Mouse (Mus musculus) cerebellum, postnatal 10 days (tissue): Measurements from ENCODE around the gene Eml3.
"Not testable (repeated sequence)": the region's sequence is repeated elsewhere in the genome, so short reads cannot be mapped to it uniquely, and the experiment has no call there.

Source experiments
- DNase-seq, 2 experiments: peaks; one replicate each; pipeline ENCODE4 v3.0.0; 2021; ENCODE audit warnings: mixed read lengths in 2 of 2

The Eml3 gene

DNA sequence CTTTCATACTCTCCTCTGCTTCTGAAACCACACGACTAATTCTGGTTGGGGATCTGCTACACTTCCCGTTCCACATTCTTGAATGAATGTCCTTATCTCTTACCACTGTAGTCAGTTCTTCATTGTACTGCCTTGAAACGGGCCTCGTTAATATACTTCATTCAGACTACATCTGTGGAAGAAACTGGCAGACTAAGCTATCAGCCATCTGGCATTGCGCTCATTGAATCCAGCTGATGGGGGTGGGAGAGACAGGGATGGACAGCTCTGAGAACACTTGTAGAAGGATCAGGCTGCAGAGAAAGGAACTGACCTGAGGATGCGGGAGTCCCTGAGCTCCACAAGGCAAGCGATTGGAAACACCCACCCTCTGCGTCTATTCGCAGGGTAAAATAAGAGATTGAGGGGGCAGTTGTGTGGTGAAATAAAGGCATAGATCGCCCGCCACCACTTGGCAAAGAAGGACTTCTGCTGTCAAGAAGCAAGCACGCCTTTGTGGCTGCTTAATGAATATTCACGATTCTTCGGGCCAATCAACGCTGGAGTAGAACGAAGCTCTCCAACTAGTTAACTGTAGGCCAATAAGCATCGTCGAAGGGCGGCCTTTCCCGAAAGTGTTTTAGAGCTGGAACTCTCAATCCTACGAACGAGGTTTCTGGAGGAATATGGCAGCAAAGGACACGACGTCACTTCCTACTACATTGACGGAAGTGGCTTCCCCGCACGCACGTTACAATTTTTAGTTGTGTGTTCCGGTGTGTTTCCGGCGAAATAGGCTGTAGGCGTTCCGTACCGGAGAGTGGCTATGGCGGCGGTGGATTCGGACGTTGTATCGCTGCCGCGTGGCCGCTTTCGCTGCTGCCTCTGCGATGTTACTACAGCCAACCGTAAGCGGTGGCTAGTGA is 24.0 kb downstream of the Eml3 start, which contains the start of gene Tut1:
Tut1 (plus strand) TSS at position 713 of the 905 bp plus-strand sequence.
- peak; percentile 92 for DNase-seq

DNA sequence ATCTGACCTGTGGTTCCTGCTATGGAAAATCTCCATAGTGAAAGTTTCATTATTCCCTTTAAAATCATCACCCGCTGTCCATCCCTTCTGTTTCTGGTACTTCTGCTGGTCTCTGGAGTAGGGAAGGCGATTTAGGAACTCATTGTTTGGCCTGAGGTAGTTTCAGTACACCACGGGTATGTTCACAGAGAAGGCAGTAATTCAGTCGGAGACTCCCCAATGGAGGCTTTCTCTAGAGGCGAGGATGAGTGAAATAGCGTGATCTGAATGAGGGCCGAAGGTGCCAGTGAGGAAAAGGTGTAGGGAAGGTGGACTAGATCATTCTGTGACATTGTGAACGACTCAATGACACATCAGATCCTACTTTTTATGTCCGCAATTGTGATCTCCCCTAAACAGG is 24.8 kb downstream of the Eml3 start:
- DNase-seq: no peak

DNA sequence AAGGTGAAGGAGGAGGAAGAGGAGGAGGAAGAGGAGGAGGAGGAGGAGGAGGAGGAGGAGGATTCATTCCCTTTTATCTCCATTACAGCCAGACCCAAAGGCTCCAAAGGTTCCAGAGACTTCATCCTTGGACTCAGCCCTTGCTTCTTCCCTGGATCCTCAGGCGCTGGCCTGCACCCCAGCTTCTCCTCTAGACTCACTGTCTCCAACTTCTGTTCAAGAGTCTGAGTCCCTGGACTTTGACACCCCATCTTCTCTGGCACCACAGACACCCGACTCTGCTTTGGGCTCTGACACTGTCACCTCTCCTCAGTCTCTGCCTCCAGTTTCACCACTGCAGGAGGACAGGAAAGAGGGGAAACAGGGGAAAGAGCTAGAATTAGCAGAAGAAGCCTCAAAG is 32.9 kb downstream of the Eml3 start:
- no peak for DNase-seq

DNA sequence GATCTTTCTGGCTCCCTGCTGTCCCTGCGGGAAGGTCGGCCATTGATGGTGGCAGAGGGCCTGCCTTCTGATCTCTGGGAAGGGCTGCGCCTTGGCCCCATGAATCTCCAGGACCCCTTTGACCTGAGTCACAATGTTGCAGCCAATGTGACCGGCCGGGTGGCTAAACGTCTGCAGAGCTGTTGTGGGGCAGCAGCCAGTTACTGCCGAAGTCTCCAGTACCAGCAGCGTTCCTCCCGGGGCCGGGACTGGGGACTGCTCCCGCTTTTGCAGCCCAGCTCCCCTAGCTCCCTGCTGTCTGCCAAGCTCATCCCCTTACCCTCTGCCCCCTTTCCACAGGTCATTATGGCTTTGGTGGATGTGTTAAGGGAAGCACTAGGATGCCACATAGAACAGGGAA is 35.7 kb downstream of the Eml3 start:
- peak in 1 of 2 experiments; percentile 11 for DNase-seq

GRCm38 (mm10) chr19:8965771-8966170 is 36.4 kb downstream of the Eml3 start:
- peak; percentile 44 to 45 for DNase-seq

- DNase-seq: no peak
Observed at GRCm38 (mm10) chr19:8966198-8966589, 36.8 kb downstream of the Eml3 start.

GRCm38 (mm10) chr19:8966590-8967372 is 37.4 kb downstream of the Eml3 start, which contains the start of gene Eef1g:
Eef1g (plus strand) TSS chr19:8967041.
- DNase-seq: peak; percentile 97 to 99

DNA sequence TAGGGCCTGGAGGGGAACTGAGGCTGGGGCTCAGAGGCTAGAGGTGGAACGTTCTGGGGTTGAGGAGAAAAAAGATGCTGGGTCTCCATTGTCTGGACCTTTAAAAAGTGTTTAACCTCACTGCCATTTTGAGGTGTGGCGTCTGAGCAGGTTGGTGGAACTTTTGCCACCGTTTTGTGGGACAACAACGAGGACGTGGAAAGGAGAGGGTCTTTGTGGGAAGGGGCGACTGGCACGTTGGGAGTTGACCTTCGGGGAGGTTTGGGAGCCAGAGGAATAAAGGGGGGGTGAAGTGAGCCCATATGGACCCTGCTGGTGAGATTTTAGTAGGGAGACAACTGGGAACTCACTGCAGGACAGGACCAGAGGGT is 38.0 kb downstream of the Eml3 start:
- peak in 1 of 2 experiments; percentile 33 for DNase-seq

DNA sequence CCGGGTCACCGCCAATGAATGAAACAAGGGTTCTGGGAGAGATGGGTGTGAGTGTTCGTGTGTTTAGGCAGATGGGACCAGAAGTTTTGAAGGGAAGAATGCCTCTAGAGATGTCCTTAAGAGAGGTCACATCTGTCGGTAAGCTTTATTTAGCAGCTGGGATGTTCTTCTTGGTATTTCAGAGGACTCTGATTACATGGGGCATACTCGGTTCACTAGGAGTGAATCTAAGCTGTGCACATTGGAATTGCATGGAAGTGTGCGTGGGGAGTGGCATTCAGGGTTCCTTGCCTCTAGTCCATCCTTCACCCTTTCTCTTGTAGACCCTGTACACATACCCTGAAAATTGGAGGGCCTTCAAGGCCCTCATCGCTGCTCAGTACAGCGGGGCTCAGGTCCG is 38.5 kb downstream of the Eml3 start:
- DNase-seq: no peak

DNA sequence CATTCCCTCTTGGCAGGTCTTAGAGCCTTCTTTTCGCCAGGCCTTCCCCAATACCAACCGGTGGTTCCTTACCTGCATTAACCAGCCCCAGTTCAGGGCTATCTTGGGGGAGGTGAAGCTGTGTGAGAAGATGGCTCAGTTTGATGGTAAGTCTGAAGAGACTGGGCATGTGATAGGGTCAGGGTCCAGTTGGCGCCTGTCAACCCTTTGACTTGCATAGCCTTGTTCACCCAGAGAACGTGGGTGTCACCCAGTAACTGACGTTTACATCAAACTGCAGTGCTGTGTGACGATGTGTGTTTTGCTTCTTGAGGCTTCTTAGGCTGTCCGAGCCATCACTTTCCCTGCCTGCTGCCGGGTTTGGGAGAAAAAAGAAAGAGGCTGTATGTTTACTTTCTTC is 43.1 kb downstream of the Eml3 start:
- not testable (repeated sequence) for DNase-seq

DNA sequence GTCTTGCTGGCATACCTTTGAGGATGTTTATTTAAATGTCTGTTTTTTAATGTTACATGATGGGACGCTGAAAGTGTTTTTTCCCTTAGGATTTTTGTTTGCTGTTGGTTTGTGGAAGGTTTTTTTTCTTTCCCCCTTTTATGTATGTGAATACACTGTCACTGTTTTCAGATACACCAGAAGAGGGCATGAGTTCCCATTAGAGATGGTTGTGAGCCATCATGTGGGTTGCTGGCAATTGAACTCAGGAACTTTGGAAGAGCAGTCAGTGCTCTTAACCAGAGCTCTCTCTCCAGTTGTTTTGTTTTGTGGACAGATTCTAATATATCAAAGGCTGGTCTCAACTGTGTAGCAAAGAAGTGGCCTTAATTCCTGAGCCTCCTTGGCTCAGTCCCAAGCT is 45.3 kb downstream of the Eml3 start:
- no peak for DNase-seq

DNA sequence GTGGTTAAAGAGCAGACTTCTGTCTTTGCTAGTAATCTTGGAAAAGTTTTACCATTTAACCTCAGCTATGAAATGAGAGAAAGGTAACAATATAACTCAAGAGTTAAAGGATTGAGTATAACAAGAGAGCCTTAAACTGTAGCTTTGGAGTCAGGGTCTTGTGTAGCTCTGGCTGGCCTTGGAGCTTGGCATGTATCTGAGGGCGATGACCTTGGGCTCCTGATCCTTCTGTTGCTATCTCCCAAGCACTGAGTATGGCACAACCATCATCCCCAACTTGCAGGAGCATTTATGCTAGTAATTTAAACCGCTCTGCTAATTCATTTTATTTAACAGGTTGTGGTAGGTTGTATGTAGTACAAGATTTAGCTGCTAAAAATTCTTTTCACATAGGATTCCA is 46.1 kb downstream of the Eml3 start:
- DNase-seq: no peak

DNA sequence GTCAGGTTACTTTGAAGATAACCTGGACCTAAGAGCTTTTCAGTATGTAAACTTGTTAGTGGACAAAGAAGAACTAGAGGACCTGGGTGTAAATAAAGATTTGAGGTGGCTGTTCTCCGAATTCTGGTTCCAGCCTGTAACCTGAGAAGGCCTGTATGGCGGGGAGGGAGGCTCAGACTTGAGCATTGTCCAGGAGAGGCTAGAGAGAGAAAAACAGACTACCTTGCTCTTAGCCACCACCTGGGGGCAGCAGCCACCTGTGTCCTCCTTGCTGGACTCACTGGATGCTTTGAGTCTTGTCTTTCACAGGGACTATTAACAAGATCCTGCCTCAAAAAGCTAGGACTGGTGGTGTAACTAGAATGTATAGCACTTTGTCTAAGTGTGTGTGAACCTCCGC is 47.2 kb downstream of the Eml3 start:
- DNase-seq: peak; percentile 68 to 75

DNA sequence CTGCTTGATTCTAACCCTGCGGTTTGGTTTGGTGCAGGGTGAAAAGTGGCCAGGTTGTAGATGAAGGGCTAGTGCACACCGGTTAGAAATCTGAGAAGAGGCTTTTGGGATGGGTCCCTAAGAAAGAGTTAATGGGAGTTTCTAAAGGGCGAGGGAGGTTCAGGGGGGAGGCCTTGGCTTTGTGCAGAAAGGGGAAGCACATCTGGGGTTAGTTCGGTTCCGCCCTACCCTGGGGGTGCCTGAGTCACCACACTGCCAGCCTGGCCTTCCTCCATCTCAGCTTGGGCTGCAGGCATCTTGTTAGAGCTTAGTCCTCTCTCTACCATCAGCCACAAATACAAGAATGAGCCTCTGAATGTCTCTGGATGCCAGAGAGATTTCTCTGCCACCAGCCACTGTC is 51.4 kb downstream of the Eml3 start:
- no peak for DNase-seq

GRCm38 (mm10) chr19:8981450-8982168 is 52.3 kb downstream of the Eml3 start:
- peak; percentile 48 to 55 for DNase-seq

DNA sequence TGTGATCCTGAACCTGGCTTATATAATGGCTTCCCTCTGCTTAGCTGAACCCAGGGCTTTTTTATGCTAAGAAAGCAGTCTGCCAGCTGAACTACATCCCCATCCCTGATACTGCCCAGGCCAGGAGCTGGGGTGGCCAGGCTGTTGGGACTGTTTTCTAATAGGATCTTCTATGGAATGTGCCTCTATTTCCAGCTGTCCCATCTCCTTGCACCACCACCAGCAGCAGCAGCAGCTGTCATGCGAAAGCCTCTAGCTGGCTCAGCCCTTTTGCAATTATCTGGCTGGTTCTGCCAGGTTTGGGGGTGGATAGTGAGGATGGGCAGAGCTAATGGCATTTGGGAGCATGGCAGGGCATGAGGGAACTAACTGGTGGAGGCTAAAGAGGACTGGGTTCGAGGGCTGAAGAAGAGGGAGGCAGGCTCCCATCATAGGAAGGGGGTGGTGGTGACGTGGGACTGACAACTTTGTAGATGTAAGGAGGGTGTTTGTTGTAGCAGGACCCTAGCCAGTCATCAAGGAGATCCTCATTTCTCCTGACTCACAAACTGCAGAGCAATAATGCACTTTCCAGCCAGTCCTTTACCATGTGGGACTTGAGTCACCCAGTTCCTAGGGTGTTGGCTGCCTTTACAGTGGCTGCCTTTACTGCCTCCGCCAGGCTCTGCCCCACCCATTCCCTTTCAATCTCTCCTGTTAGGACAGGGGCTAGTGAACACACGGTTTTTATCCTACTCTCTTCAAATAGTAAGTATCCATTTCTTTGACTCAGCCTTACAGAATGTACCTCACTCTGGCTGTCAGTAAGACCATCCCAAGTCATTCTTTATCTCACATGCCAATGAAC is 53.2 kb downstream of the Eml3 start:
- no peak for DNase-seq

DNA sequence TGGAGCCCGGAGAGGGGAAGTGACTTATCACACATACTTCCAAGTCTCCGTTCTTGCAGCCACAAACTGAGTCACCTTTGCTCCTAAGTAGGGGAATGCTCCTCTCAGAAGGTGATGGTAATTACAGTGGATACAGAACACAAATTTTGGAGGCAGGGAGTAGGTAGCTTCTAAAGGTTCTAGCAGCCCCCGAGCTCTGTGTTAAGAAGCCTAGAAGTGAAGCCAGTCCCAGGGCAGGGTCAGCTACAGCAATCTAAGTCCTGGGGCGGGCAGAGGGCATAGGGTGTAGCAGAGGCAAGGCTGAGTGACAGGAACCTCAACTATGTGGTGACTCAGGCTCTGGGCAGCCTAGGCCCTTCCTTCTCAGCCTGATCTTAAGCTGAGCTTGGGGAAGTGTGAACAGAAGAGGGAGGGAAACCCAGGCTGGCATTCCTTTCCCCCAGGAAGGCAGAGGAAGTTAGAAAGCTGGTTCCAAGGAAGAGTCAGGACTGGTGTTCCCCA is 53.8 kb downstream of the Eml3 start:
- DNase-seq: no peak

DNA sequence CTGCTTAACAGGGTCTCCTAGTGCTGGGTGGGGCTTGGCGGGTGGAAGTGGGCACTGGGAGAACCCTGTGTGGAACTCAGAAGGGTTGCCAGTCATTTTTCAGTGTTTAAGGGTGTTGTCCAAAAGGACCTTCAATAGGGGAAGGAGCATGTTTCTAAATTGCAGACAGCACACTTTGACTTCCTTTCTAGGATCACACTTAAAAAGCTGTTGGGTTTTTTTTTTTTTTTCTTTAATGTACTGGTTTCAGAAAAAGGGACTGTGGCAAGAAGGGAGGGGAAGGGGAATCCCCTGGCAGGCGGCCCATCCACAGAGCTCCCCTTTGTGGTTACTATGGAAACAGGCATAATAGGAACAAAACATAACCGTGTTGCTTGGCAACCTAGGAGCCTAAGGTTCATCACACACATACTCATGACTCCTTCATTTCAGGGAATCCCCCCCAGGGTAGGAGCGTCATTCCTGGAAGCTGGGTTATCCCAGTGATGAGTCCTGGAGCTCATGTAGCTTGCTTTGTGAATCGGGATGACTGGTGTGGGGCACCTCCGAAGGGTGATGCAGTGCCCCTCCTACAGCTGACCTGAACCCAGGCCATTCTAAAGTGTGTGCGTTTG is 55.0 kb downstream of the Eml3 start:
- peak; percentile 67 to 72 for DNase-seq

DNA sequence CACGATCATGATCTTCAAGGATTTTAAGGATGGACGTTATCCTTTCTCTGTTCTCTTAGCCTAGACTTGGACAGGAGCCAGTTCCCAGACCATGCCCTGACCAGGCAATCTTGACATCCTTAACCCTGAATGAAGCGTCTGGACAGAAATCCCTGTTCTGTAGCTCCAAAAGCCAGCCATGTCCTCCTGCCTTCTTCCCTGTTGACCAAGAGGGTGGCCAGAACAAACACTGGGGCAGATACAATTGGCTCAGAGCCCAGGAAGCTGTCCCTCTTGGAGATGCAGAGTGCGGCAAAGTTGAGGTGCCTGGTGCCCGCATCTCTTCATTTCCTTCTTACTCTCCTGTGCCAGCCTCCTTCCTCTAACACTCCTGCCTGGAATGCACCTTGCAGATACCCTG is 56.5 kb downstream of the Eml3 start:
- DNase-seq: no peak

GRCm38 (mm10) chr19:8987816-8988215 is 58.5 kb downstream of the Eml3 start:
- peak in 1 of 2 experiments; percentile 32 for DNase-seq

DNA sequence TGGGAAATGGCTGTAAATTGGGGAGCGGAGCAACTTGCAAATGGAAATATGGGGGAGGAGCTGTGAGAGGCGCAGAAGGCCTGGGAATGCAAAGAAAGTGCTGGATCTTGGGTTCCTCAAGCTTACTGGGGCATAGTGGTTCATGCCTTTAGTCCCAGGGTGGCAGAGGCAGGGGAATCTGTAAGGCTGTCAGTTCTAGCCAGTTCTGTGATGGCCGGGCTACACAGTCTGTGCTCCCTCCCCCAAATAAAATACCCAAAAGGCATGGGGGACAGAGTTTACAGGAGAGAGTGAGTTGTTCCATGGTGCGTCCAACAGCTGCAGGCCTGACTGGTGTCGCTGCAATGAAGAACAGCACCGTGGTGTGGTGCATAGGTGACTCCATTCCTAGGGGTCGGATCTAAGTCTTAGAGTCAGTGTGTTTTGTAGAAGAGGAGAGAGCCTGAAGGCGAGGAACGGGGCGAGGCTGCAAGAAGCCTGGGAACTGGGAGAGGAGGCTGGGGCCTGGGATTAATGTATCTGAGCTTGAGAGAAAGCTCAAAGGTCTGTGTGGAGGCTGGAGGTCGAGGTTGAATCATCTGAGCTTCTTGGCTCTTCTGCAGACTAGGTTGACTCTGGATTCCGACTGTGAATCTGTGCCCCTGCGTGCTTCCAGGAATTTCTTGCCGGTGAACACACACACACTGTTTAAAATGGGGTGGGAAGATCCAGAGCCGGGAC is 59.2 kb downstream of the Eml3 start:
- no peak for DNase-seq
